Mouse (Mus musculus): ENCODE measurements at regions not wholly inside any gene's neighbourhood (a gene's known extent, or its start where the extent isn't known, plus 50 kb on each side); places are given as distances from the start of the nearest gene placed in this dataset.

GRCm38 (mm10) chr2:106318695-106319266, 315.4 kb upstream of the Dnajc24 start:
- no peak for DNase-seq (ENCODE audit: low spot score)

- no peak for DNase-seq (ENCODE audit: low spot score)
Observed at GRCm38 (mm10) chr2:106346781-106347180, 343.4 kb upstream of the Dnajc24 start.

GRCm38 (mm10) chr2:106347249-106347648, 343.9 kb upstream of the Dnajc24 start:
- DNase-seq (ENCODE audit: low spot score), result no peak

- DNase-seq (ENCODE audit: low spot score), result no peak
Observed at GRCm38 (mm10) chr2:106355565-106355964, 337.5 kb upstream of the Mpped2 start.

GRCm38 (mm10) chr2:106355984-106356547, 337.0 kb upstream of the Mpped2 start:
- peak; percentile 7 for DNase-seq (ENCODE audit: low spot score)

- DNase-seq (ENCODE audit: low spot score), result no peak
Observed at GRCm38 (mm10) chr2:106368641-106369040, 324.4 kb upstream of the Mpped2 start.

GRCm38 (mm10) chr2:106383415-106384285, 309.4 kb upstream of the Mpped2 start:
- DNase-seq (ENCODE audit: low spot score), result no peak

- no peak for DNase-seq (ENCODE audit: low spot score)
Observed at GRCm38 (mm10) chr2:106384286-106384595, 308.8 kb upstream of the Mpped2 start.

GRCm38 (mm10) chr2:106384842-106385241, 308.2 kb upstream of the Mpped2 start:
- no peak for DNase-seq (ENCODE audit: low spot score)

- no peak for DNase-seq (ENCODE audit: low spot score)
Observed at GRCm38 (mm10) chr2:106412158-106412557, 280.9 kb upstream of the Mpped2 start.

GRCm38 (mm10) chr2:106415474-106416019, 277.5 kb upstream of the Mpped2 start:
- no peak for DNase-seq (ENCODE audit: low spot score)

GRCm38 (mm10) chr2:106418181-106418580, 274.9 kb upstream of the Mpped2 start:
- no peak for DNase-seq (ENCODE audit: low spot score)

- DNase-seq (ENCODE audit: low spot score), result no peak
Observed at GRCm38 (mm10) chr2:106424974-106425373, 268.1 kb upstream of the Mpped2 start.

GRCm38 (mm10) chr2:106425451-106425881, 267.6 kb upstream of the Mpped2 start:
- no peak for DNase-seq (ENCODE audit: low spot score)

GRCm38 (mm10) chr2:106426010-106426409, 267.1 kb upstream of the Mpped2 start:
- no peak for DNase-seq (ENCODE audit: low spot score)

GRCm38 (mm10) chr2:106427237-106427636, 265.8 kb upstream of the Mpped2 start:
- no peak for DNase-seq (ENCODE audit: low spot score)

GRCm38 (mm10) chr2:106428909-106429308, 264.2 kb upstream of the Mpped2 start:
- DNase-seq (ENCODE audit: low spot score), result no peak

- peak; percentile 47 for DNase-seq (ENCODE audit: low spot score)
Observed at GRCm38 (mm10) chr2:106431141-106431540, 261.9 kb upstream of the Mpped2 start.

- no peak for DNase-seq (ENCODE audit: low spot score)
Observed at GRCm38 (mm10) chr2:106431637-106432199, 261.4 kb upstream of the Mpped2 start.

GRCm38 (mm10) chr2:106436136-106436535, 256.9 kb upstream of the Mpped2 start:
- no peak for DNase-seq (ENCODE audit: low spot score)

GRCm38 (mm10) chr2:106454310-106454974, 238.6 kb upstream of the Mpped2 start:
- no peak for DNase-seq (ENCODE audit: low spot score)

GRCm38 (mm10) chr2:106455039-106455438, 238.0 kb upstream of the Mpped2 start:
- DNase-seq (ENCODE audit: low spot score), result no peak
